Mouse (Mus musculus) neural tube, embryonic 12.5 days (tissue): ENCODE results near the gene Chaf1a. TPM values are rescaled to one million over a fixed set of nuclear protein-coding genes. Genes with fewer than 3 reads are reported as not detected.
A peak's percentile ranks its signal among the peaks of the same experiment; 100 is the strongest.

Experiments used
- ATAC-seq: fragments of 200-750 bp; cut with Nextera tagmentation; 2 replicates; pipeline ENCODE4 v1.8.0; 2017; ENCODE audit warnings: low read depth, mild to moderate bottlenecking, moderate TSS enrichment, moderate library complexity; ENCODE audit not compliant: low FRiP score
- H3K27ac ChIP-seq: fragments of 300-500 bp; sonication (generic); 2 replicates; pipeline ENCODE4 v1.5.1; 2016
- H3K27me3 ChIP-seq: fragments of 300-500 bp; sonication (generic); replicated peaks from 2 replicates; pipeline ENCODE4 v1.6.1; 2016; ENCODE audit warnings: mild to moderate bottlenecking
- H3K36me3 ChIP-seq: fragments of 300-500 bp; sonication (generic); 2 replicates; pipeline ENCODE4 v1.6.1; 2016; ENCODE audit warnings: mild to moderate bottlenecking
- H3K4me1 ChIP-seq: fragments of 300-500 bp; sonication (generic); 2 replicates; pipeline ENCODE4 v1.6.1; 2016
- H3K4me2 ChIP-seq: fragments of 300-500 bp; sonication (generic); replicated peaks from 2 replicates; pipeline ENCODE4 v1.6.1; 2016; ENCODE audit warnings: mild to moderate bottlenecking
- H3K4me3 ChIP-seq: fragments of 300-500 bp; sonication (generic); 2 replicates; pipeline ENCODE4 v1.5.1; 2016
- H3K9ac ChIP-seq: fragments of 300-500 bp; sonication (generic); 2 replicates; pipeline ENCODE4 v1.6.1; 2016; ENCODE audit warnings: mild to moderate bottlenecking
- H3K9me3 ChIP-seq: fragments of 300-500 bp; sonication (generic); 2 replicates; pipeline ENCODE4 v1.6.1; 2016; ENCODE audit warnings: mild to moderate bottlenecking
- WGBS: fragments of 180-500 bp; shearing (Covaris S2); methylation state at CpG from one replicate; pipeline ENCODE4 v1.1.7; 2016; 5-methylcytosine and 5-hydroxymethylcytosine counted together
- polyA plus RNA-seq: library from polyadenylated mRNA; unstranded; fragments of >200 nt; fragmentation: Nextera tagmentation; extraction: Ambion mirVana; gene quantifications from 2 replicates; pipeline ENCODE4 v1.2.1, GENCODE M21; 2016

Gene Chaf1a
- 25.3 and 29.6 TPM in 2 replicates for polyA plus RNA-seq

- peaks cover 18% of the 10 kb centered on the region for H3K4me1 ChIP-seq
- no peaks in the 10 kb centered on the region for H3K9me3 ChIP-seq
- peak within 1 kb of the TSS; percentile 85 for H3K4me2 ChIP-seq
- under 1% methylated on average over 68 of the region's 68 CpGs for WGBS
- peak; percentile 79 for ATAC-seq
- H3K36me3 ChIP-seq: peaks cover 11% of the 10 kb centered on the region
- peak within 1 kb of the TSS; percentile 81 for H3K9ac ChIP-seq
- H3K4me3 ChIP-seq: peak within 1 kb of the TSS; percentile 84
- H3K27me3 ChIP-seq: no peaks in the 10 kb centered on the region
- no peak within 1 kb of the TSS for H3K27ac ChIP-seq
These were observed at the start of gene Chaf1a for GRCm38 (mm10) chr17:56040030-56040856. TSS of gene Chaf1a (plus strand) at chr17:56040439.

DNA sequence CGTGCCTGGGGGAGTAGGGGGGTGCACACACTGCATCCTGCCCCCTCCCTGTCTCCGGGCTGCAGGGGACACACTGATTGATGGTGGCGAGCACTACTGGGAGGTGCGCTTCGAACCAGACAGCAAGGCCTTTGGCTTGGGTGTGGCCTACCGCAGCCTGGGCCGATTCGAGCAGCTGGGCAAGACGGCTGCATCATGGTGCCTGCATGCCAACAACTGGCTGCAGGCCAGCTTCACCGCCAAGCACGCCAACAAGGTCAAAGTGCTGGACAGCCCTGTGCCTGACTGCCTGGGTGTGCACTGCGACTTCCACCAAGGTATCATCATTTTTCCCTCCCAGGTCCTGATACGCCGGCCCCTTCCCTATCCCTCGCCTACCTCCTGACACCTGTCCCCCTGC is 44.2 kb upstream of the Chaf1a start:
- peaks cover 17% of the 10 kb centered on the region for H3K27me3 ChIP-seq
- no peak overlapping the region for H3K4me2 ChIP-seq
- H3K36me3 ChIP-seq: peaks cover 47% of the 10 kb centered on the region
- H3K27ac ChIP-seq: no peak overlapping the region
- ATAC-seq: no peak
- H3K4me1 ChIP-seq: 0 out of 2 replicates have a peak, but pooled peaks cover 7% of the 10 kb centered on the region
- H3K4me3 ChIP-seq: no peak overlapping the region
- H3K9ac ChIP-seq: peak overlapping the region; percentile 17; the same call in 1 of the 2 replicates
- 90% methylated on average over 15 of the region's 15 CpGs for WGBS
- no peaks in the 10 kb centered on the region for H3K9me3 ChIP-seq

- Histone ChIP-seq H3K36me3 (peaks cover 20% of the 10 kb centered on the region), H3K4me1 (0 out of 2 replicates have a peak, but pooled peaks cover 7% of the 10 kb centered on the region), H3K9ac (no peak overlapping the region), H3K9me3 (no peaks in the 10 kb centered on the region), H3K4me3 (no peak overlapping the region), H3K27ac (no peak overlapping the region), H3K27me3 (peaks cover 21% of the 10 kb centered on the region), H3K4me2 (peak overlapping the region; percentile 38)
- peak; percentile 37; the same call in 1 of the 2 replicates for ATAC-seq
- WGBS: 7% methylated on average over 30 of the region's 30 CpGs
These were observed 40.3 kb upstream of the Chaf1a start for GRCm38 (mm10) chr17:55999794-56000499.

DNA sequence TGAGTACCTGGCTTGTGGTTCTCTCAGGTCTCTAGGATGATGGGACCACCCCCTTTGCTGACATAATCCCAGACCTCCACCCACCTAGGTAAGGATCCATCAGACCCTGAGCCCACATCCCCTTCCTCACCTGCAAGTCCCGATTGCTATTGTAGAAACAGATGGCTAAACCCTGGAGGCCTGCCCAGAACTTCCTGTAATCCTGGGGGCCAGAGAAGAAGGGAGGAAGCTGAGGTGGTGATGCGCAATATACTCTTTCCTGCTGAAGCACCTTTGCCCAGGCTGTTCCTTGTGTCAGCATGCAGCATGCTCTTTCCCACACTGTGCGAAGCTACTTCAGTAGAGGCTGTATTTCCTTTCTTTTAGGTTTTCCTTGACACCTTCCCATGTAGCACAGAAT is 37.2 kb upstream of the Chaf1a start:
- no peak for ATAC-seq
- no peak overlapping the region for H3K4me2 ChIP-seq
- no peak overlapping the region for H3K27ac ChIP-seq
- no peak overlapping the region for H3K4me3 ChIP-seq
- peaks cover 21% of the 10 kb centered on the region for H3K27me3 ChIP-seq
- peaks cover 13% of the 10 kb centered on the region for H3K4me1 ChIP-seq
- WGBS: 76% methylated on average over 3 of the region's 3 CpGs
- H3K9ac ChIP-seq: no peak overlapping the region
- H3K9me3 ChIP-seq: no peaks in the 10 kb centered on the region
- no peaks in the 10 kb centered on the region for H3K36me3 ChIP-seq

- H3K9ac ChIP-seq: 0 out of 2 replicates have a peak within 1 kb of the TSS, but pooled peaks have one; percentile 6
- whole genome bisulfite sequencing: 58% methylated on average over 13 of the region's 13 CpGs
- H3K4me3 ChIP-seq: no peak within 1 kb of the TSS
These were observed 34.7 kb upstream of the Chaf1a start, which contains the start of the genes Stap2 and Mpnd for GRCm38 (mm10) chr17:56005415-56006061. TSS of gene Stap2 (minus strand) at chr17:56005584. TSS of gene Mpnd (plus strand) at chr17:56005711.

DNA sequence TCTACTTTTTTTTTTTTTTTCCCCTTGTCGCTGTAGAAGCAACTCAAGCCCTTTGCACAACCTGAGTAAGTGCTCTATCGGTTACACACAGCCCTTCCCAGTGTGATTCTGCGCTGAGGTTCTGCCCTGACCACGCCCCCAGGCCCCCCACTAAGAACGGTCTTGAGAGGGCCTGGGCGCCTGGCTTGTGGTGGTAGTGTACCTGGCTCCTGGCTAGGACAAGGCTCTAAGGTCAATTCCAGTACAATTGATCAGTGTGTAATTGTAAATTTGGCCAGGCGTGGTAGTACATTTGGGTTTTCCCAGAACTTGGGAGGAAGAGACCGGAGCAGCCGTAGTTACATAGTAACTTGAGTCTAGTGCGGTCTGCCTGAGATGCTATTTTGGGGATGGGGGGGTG is 33.3 kb upstream of the Chaf1a start:
- H3K27ac ChIP-seq: no peak overlapping the region
- H3K9me3 ChIP-seq: no peaks in the 10 kb centered on the region
- peaks cover 24% of the 10 kb centered on the region for H3K4me1 ChIP-seq
- no peak for ATAC-seq
- H3K27me3 ChIP-seq: 0 out of 2 replicates have a peak, but pooled peaks cover 4% of the 10 kb centered on the region
- H3K9ac ChIP-seq: no peak overlapping the region
- no peak overlapping the region for H3K4me3 ChIP-seq
- peaks cover 11% of the 10 kb centered on the region for H3K36me3 ChIP-seq
- WGBS: 54% methylated on average over 10 of the region's 10 CpGs
- H3K4me2 ChIP-seq: no peak overlapping the region

More at GRCm38 (mm10) chr17:56005415-56006061, 34.7 kb upstream of the Chaf1a start, which contains the start of the genes Stap2 and Mpnd:
- Histone ChIP-seq H3K4me1 (peaks cover 15% of the 10 kb centered on the region), H3K9me3 (no peaks in the 10 kb centered on the region), H3K36me3 (no peaks in the 10 kb centered on the region), H3K27ac (no peak within 1 kb of the TSS), H3K4me2 (no peak within 1 kb of the TSS), H3K27me3 (peaks cover 9% of the 10 kb centered on the region)
- no peak for ATAC-seq

DNA sequence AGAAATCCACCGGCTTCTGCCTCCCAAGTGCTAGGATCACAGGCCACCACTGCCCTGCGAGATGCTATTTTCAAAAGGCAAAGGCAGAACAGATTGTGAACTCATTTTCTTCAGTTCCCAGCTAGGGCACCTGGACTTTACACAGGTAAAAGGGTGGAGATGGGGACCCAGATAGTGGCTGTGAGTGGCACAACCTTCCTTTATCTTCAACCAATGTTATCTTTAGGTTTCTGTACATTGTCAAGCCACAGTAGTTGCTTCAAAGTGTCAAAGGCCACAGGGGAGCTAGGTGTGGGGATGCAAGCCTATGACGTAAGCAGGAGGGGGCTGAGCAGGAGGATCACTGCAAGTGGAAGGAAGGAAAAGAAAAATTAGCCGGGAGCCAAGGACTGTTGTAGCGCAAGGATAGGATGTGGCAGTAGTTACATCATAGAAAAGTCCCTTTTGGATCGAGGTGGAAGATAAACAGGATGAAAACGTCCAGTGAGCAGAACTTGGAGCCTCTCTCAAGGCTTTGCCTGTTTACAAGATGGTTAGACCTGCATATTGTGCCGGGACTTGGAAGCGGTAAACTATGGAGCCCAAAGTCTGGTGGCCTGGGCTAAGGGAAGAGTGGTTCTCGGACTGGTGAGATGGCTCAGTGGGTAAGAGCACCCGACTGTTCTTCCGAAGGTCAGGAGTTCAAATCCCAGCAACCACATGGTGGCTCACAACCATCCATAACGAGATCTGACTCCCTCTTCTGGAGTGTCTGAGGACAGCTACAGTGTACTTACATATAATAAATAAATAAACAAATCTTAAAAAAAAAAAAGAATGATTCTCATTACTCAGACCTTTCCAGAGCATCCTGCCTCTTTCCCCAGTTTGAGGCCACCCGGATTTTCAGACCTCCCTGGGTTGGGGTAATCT is 32.5 kb upstream of the Chaf1a start:
- Histone ChIP-seq H3K27me3 (0 out of 2 replicates have a peak, but pooled peaks cover 3% of the 10 kb centered on the region), H3K4me2 (peak overlapping the region; percentile 93), H3K4me3 (peak overlapping the region; percentile 20), H3K36me3 (peaks cover 18% of the 10 kb centered on the region), H3K9ac (no peak overlapping the region; the same call in 1 of the 2 replicates), H3K9me3 (no peaks in the 10 kb centered on the region), H3K27ac (peak overlapping the region; percentile 88), H3K4me1 (peaks cover 24% of the 10 kb centered on the region)
- WGBS: 35% methylated on average over 14 of the region's 14 CpGs
- peak; percentile 3 for ATAC-seq

DNA sequence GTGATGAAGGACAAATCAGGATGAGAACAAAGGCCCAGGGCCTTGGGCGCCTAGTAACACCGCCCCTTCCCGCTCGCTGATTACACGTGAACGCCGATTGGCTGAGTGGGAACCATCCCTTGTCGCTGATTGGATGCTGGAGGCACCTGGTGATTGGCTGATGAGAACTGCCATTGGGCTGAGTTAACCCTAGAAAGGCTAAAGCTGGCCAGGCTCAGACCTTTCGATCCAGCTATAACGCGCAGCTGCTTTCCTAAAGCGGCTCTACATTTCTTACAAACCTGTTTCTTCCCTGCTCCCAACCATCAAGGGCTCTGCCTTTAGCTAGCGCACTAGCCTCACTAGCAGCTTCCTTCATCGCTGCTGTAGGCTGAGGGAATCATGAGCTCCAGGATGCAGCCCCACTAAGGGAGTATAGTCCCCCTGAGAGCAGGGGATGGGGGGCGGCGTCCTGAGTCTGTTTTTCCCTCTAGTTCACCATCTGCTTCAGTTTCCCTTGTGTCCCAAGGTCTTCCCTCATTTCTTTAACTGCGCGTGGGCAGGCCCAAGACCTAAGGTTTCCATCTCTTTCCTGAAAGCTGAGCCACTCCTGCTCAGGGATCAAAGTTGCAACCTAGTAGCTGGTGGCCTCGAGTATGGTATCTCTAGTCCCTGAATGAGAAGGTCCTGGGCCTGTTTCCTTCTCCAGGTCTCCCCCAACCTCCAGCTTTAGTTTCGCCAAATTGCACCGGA is 31.7 kb upstream of the Chaf1a start:
- H3K36me3 ChIP-seq: peaks cover 24% of the 10 kb centered on the region
- WGBS: under 1% methylated on average over 21 of the region's 21 CpGs
- ATAC-seq: peak; percentile 93

DNA sequence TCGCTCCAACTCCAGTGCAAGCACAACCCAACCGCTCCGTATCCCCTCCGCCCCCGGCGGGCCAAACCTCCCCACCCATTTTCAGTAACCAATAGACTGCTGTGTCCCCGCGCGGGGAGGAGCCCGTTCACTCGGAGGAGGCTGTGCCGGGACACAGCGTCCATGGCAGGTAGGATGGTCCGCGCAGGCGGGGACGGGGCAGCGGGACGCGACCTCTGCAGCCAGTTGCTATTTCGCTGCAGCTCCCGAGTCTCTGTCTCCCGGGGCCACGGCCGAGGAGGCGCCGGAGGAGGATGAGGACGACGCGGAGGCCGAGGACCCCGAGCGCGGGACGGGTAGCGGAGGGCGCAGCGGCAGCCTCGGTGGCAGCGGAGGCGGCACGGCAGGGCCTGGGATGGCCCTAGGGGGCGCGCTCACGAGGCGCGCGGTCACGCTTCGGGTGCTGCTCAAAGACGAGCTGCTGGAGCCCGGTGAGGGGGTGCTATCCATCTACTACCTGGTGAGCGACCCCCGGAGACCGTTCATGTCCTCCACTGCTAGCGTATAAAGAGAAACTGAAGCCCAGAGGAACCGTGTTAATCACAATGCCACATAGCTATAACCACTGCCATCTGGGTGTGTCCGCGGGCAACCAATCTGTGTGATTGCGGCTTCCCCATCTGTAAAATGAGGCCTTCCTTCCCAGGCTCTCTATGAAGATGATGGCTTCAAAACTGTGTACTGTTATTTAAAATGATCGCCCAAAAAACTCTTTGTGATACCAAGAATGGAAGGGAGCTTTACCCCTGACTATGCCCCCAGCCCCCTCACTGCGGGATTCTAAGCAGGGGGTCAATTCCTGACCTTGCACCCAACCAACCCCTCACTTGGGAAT is 30.9 kb upstream of the Chaf1a start:
- ATAC-seq: peak; percentile 89
- peak overlapping the region; percentile 88 for H3K27ac ChIP-seq
- H3K4me3 ChIP-seq: peak overlapping the region; percentile 68
- peaks cover 24% of the 10 kb centered on the region for H3K4me1 ChIP-seq
- no peaks in the 10 kb centered on the region for H3K27me3 ChIP-seq
- peaks cover 33% of the 10 kb centered on the region for H3K36me3 ChIP-seq
- peak overlapping the region; percentile 73 for H3K9ac ChIP-seq
- H3K9me3 ChIP-seq: no peaks in the 10 kb centered on the region
- H3K4me2 ChIP-seq: peak overlapping the region; percentile 93
- WGBS: 1% methylated on average over 62 of the region's 62 CpGs

More for the DNA sequence above, 31.7 kb upstream of the Chaf1a start:
- H3K4me1 ChIP-seq: peaks cover 24% of the 10 kb centered on the region
- peak overlapping the region; percentile 93 for H3K4me2 ChIP-seq
- H3K9me3 ChIP-seq: no peaks in the 10 kb centered on the region
- peak overlapping the region; percentile 73 for H3K9ac ChIP-seq
- H3K4me3 ChIP-seq: peak overlapping the region; percentile 68
- no peaks in the 10 kb centered on the region for H3K27me3 ChIP-seq
- H3K27ac ChIP-seq: peak overlapping the region; percentile 88

DNA sequence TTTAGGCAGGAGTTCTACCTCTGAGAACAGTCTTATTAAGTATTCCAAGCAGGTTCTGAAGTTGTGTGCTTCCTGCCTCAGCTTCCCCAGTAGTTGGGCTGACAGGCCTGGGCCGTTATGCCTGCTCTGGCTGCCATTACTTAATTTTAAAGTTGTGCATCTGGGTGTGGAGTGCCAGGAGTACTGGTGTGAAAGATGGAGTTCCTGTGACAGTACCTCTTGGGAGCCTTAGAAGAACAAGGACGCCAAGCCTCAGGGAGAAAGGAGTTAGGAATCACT is 30.3 kb upstream of the Chaf1a start:
- no peaks in the 10 kb centered on the region for H3K9me3 ChIP-seq
- no peak overlapping the region for H3K27ac ChIP-seq
- H3K36me3 ChIP-seq: peaks cover 36% of the 10 kb centered on the region
- peak overlapping the region; percentile 93 for H3K4me2 ChIP-seq
- WGBS: 52% methylated on average over 2 of the region's 2 CpGs
- no peak for ATAC-seq
- no peaks in the 10 kb centered on the region for H3K27me3 ChIP-seq
- peaks cover 24% of the 10 kb centered on the region for H3K4me1 ChIP-seq
- H3K4me3 ChIP-seq: peak overlapping the region; percentile 68
- peak overlapping the region; percentile 73 for H3K9ac ChIP-seq
